Mouse (Mus musculus): ENCODE measurements around the gene Gm49384. TPM values are rescaled to one million over a fixed set of nuclear protein-coding genes. Genes with fewer than 3 reads are reported as not detected.
"Not testable (repeated sequence)": the region's sequence is repeated elsewhere in the genome, so short reads cannot be mapped to it uniquely, and the experiment has no call there.

Gene Gm49384
- total RNA-seq, 2 experiments from 2014 or later: 8.5 to 9.2 TPM

- DNase-seq (ENCODE audit: low spot score in 2 of 2): peak; percentile 63 to 73
Measured at GRCm38 (mm10) chr12:69168461-69169106, 35.5 kb downstream of the Gm49384 start, which contains the start of gene Lrr1. Gene Lrr1 (plus strand): TSS chr12:69168814.

- no peak for DNase-seq (ENCODE audit: low spot score in 2 of 2)
Measured at GRCm38 (mm10) chr12:69167656-69168460, 36.2 kb downstream of the Gm49384 start.

- DNase-seq (ENCODE audit: low spot score in 2 of 2): not testable (repeated sequence)
Measured at GRCm38 (mm10) chr12:69166861-69167581, 37.0 kb downstream of the Gm49384 start.

GRCm38 (mm10) chr12:69164904-69165303, 39.2 kb downstream of the Gm49384 start:
- no peak for DNase-seq (ENCODE audit: low spot score in 2 of 2)

- not testable (repeated sequence) for DNase-seq (ENCODE audit: low spot score in 2 of 2)
Measured at GRCm38 (mm10) chr12:69163586-69163985, 40.5 kb downstream of the Gm49384 start.

DNA sequence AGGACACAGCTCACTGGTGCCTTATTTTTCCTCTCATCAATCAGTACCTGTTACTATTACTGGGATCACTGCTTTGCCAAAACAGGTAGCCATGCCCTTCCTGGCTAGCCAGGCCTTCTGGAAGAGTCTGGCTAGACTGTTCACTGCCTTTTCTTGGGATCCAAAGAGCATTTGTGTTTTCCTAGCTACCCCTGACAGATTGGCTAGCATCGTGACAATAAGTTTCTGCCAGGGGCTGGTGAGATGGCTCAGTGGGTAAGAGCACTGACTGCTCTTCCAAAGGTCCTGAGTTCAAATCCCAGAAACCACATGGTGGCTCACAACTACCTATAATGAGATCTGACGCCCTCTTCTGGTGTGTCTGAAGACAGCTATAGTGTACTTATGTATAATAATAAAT, 43.4 kb downstream of the Gm49384 start:
- DNase-seq (ENCODE audit: low spot score in 2 of 2): not testable (repeated sequence)

DNA sequence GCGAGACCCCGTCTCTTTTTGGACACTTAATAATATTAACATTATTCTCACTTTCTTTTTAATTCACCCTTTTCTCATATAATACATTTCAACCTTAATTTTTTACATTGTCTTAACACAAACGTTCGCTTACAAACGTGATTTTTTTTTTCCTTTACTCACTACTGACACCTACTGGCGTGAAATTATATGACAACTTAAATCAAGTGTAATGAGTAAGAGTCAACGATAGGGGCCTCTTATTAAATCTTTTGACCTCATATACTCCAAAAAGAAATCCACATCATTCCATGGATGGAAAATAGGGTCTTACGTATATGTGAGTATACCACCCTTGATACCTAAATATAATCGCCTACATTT, 44.5 kb downstream of the Gm49384 start:
- DNase-seq (ENCODE audit: low spot score in 2 of 2): no peak

DNA sequence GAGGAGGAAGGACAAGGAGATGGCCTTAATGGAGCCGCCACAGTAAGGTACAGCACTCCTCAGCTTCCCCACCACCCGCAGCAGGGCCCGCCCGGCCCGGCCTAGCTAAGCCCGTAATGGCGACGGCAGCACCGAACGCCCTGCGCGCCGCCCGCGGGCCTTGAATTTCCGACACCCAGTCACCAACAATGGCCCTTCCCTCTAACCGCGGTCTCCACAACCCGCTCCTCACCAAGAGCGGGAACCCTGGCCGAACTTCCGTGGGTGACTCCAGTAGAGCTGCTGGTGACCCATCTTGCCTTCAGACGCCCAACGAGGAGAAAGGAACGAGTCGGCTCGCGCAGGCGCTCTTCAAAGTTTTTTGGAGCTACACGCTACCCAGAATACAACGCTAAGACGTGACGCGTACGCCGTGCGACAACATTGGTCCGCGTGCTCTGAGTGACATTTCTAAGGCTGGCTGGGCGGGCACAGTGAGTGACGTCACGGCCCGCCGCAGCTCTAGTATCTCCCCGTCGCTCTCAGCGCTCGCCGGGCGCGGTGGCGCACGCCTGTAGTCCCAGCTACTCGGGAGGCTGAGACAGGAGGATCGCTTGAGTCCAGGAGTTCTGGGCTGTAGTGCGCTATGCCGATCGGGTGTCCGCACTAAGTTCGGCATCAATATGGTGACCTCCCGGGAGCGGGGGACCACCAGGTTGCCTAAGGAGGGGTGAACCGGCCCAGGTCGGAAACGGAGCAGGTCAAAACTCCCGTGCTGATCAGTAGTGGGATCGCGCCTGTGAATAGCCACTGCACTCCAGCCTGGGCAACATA, 45.1 kb downstream of the Gm49384 start, which contains the start of gene Rps29:
Gene Rps29 (minus strand): TSS at position 422 of the 813 bp plus-strand sequence.
- peak; percentile 91 to 95 for DNase-seq (ENCODE audit: low spot score in 2 of 2)

DNA sequence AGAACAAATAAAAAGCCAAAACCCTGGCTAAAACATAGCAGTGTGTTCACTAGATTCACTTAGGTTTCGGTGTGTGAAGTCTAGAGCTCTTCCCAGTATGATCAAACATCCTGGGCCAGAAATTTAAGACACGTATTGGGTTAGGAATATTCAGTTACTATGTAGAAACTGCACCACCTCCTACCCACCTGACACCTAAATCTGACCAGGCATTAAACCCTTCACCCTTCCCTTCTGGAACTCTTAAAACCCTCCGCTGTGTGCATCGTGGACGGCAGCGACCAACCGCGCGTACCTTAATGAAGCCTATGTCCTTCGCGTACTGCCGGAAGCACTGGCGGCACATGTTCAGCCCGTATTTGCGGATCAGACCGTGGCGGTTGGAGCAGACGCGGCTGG, 45.7 kb downstream of the Gm49384 start:
- no peak for DNase-seq (ENCODE audit: low spot score in 2 of 2)

GRCm38 (mm10) chr12:69157107-69157506, 47.0 kb downstream of the Gm49384 start:
- no peak for DNase-seq (ENCODE audit: low spot score in 2 of 2)

- no peak for DNase-seq (ENCODE audit: low spot score in 2 of 2)
Measured at GRCm38 (mm10) chr12:69156436-69156835, 47.6 kb downstream of the Gm49384 start.

DNA sequence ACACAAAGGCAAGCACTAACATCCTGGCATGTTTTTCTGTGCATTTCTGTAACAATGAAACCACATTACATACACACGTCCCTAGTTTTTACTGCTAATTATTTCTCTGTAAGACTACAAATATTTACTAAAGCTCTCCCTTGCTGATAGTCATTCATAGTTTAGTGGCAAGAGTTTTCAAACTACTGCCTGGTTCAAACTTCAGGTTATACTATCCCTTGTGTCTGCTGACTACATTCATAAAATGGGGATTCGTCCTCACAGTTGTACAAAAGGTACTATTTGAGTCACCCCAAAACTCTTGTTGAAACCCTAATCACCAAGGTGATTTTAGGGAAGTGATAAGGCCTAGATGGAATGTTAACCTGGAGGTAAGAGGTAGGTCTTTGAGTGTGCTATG, 48.1 kb downstream of the Gm49384 start:
- no peak for DNase-seq (ENCODE audit: low spot score in 2 of 2)

DNA sequence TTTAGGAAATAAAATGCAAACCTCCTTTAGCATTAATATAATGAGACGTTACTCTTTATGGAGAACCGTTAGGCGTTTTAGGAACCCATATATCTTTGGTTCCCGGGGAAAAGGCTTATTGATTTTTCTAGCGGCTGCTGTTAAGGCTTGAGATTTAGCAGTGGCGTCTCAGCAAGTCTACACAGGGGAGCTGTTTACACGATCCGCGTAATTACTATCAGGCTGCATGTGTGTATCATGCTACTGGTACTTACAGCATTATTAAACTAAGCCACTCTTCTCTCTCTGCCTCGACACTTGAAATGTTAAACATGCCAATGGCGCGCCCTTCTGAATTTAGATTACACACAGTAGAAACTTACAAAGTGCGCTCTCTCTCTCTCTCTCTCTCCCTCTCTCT, 54.0 kb downstream of the Gm49384 start:
- no peak for DNase-seq (ENCODE audit: low spot score in 2 of 2)

GRCm38 (mm10) chr12:69147166-69147735, 56.8 kb downstream of the Gm49384 start:
- DNase-seq (ENCODE audit: low spot score in 2 of 2): no peak

DNA sequence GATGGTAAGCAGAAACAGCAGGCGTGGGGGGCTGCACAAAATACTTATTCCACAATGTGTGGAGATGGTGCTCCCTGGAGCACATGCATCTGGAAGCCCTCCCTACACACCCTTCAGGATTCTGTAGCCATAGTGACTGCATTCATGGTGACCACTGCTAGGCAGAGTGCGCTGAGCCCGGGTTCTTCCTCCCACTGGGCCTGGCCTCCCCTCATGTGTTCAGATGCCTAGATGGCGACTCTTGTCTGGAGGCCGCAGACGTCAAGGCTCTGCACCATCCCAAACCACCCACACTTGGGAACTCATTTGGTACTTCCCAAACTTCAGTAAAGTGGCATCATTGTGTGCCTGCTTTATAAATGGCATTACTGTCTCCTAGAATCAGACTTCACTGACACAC, 60.6 kb downstream of the Gm49384 start:
- no peak for DNase-seq (ENCODE audit: low spot score in 2 of 2)

- no peak for DNase-seq (ENCODE audit: low spot score in 2 of 2)
Measured at GRCm38 (mm10) chr12:69139841-69140240, 64.2 kb downstream of the Gm49384 start.

Data from adrenal gland, postnatal 4 days (tissue).